Mouse (Mus musculus): Measurements from ENCODE around the gene Ern1.

GRCm38 (mm10) chr11:106484875-106485274 lies 2.8 kb downstream of the Ern1 start:
- TF ChIP-seq POLR2A (IDR thresholded peaks at IDR 0.05; ENCODE audit: control insufficient read depth, extremely low read depth, insufficient read depth, low read length, poor library complexity) (no peak), CTCF (IDR thresholded peaks at IDR 0.05; ENCODE audit: borderline replicate concordance, control insufficient read depth, extremely low read depth, insufficient read depth, low read length, poor library complexity) (no peak)

All from thymus, adult 2 months (tissue).